Mouse (Mus musculus) midbrain, embryonic 11.5 days (tissue): ENCODE results near the gene Eef1akmt4. TPM values are rescaled to one million over a fixed set of nuclear protein-coding genes. Genes with fewer than 3 reads are reported as not detected.

Source experiments
- ATAC-seq: fragments of 200-750 bp; cut with Nextera tagmentation; 2 replicates; pipeline ENCODE4 v1.8.0; 2017; ENCODE audit warnings: moderate TSS enrichment, moderate library complexity; ENCODE audit not compliant: low FRiP score
- DNase-seq: peaks from one replicate; pipeline ENCODE4 v3.0.0; 2015; ENCODE audit warnings: low spot score; ENCODE audit errors: missing footprints
- H3K27ac ChIP-seq: fragments of 300-500 bp; sonication (generic); 2 replicates; pipeline ENCODE4 v1.5.1; 2014; ENCODE audit warnings: low read depth, low read length
- H3K27me3 ChIP-seq: fragments of 300-500 bp; sonication (generic); 2 replicates; pipeline ENCODE4 v1.6.1; 2014; ENCODE audit warnings: mild to moderate bottlenecking, low read length, moderate library complexity, mixed read lengths; ENCODE audit not compliant: control insufficient read depth, insufficient read depth
- H3K36me3 ChIP-seq: fragments of 300-500 bp; sonication (generic); 2 replicates; pipeline ENCODE4 v1.6.1; 2014; ENCODE audit warnings: mild to moderate bottlenecking, low read length, moderate library complexity, mixed read lengths; ENCODE audit not compliant: control insufficient read depth, insufficient read depth
- H3K4me1 ChIP-seq: fragments of 300-500 bp; sonication (generic); 2 replicates; pipeline ENCODE4 v1.6.1; 2014; ENCODE audit warnings: low read length; ENCODE audit not compliant: control insufficient read depth, insufficient read depth
- H3K4me2 ChIP-seq: fragments of 300-500 bp; sonication (generic); 2 replicates; pipeline ENCODE4 v1.6.1; 2014; ENCODE audit warnings: mild to moderate bottlenecking, moderate library complexity
- H3K4me3 ChIP-seq: fragments of 300-500 bp; sonication (generic); 2 replicates; pipeline ENCODE4 v1.5.1; 2014; ENCODE audit warnings: low read depth, low read length
- H3K9ac ChIP-seq: fragments of 300-500 bp; sonication (generic); 2 replicates; pipeline ENCODE4 v1.6.1; 2014; ENCODE audit warnings: low read length
- H3K9me3 ChIP-seq: fragments of 300-500 bp; sonication (generic); 2 replicates; pipeline ENCODE4 v1.6.1; 2016; ENCODE audit warnings: low read length; ENCODE audit not compliant: control insufficient read depth
- WGBS: fragments of 180-500 bp; shearing (Covaris S2); extraction: QIAGEN DNeasy Blood & Tissue Kit; methylation state at CpG from one replicate; pipeline ENCODE4 v1.1.7; 2014; 5-methylcytosine and 5-hydroxymethylcytosine counted together
- polyA plus RNA-seq: library from polyadenylated mRNA; unstranded; fragments of >200 nt; fragmentation: Nextera tagmentation; extraction: Ambion mirVana; gene quantifications from 2 replicates; pipeline ENCODE4 v1.2.1, GENCODE M21; 2014

Gene Eef1akmt4
- 25.6 and 26.6 TPM in 2 replicates for polyA plus RNA-seq

DNA sequence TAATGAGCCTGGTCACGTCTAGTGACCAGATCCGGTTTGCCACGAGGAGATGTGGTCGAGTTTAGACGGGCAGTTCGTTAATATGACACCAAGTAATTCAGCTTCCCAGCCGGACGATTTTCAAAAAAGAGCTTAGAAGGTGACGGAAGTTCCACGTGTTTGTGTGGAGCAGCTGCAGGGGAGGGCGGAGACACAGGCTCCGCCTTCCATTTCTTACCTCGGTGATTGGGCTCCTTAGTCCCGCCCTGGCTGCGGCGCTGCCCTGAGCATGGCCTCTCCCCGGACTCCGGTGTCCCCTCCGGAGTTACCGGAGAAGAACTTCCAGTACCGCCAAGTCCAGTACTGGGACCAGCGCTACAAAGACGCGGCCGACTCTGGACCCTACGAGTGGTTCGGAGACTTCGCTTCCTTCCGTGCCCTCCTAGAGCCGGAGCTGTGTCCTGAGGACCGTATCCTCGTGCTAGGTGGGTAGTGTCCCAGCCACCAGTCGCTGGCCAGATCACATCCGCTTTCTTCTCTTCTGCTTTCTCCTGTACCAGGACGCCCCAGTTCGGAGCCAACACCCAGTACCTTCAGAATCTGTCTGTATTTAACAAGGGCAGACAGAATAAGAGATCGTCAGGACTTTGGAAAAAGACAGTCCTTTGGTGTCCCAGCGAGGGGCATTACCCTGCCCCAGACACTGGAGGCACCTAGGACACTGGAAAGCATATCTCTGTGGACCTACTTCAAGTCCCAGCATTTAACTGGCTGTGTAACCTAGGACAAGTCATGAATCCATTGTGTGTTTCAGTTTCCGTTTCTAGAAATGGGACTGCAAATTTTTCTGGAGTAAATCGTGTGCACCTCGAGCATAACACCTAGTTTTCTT lies at the start of gene Eef1akmt4, which contains the start of the genes Gm49333 and Alg3:
Eef1akmt4 (plus strand) TSS at position 237 of the 871 bp plus-strand sequence.
Gm49333 (plus strand) TSS at position 254 of the 871 bp plus-strand sequence.
Alg3 (minus strand) TSS at position 379 of the 871 bp plus-strand sequence.
- peak within 1 kb of the TSS; percentile 78 for H3K27ac ChIP-seq
- DNase-seq, result peak; percentile 99
- WGBS, result 2% methylated on average over 41 of the region's 41 CpGs
- ATAC-seq, result peak; percentile 97
- H3K9ac ChIP-seq, result peak within 1 kb of the TSS; percentile 95
- no peaks in the 10 kb centered on the region for H3K9me3 ChIP-seq
- H3K4me1 ChIP-seq, result peaks cover 7% of the 10 kb centered on the region; the same call in 1 of the 2 replicates
- H3K4me2 ChIP-seq, result peak within 1 kb of the TSS; percentile 91
- H3K4me3 ChIP-seq, result peak within 1 kb of the TSS; percentile 81
- peaks cover 2% of the 10 kb centered on the region; the same call in 1 of the 2 replicates for H3K36me3 ChIP-seq
- H3K27me3 ChIP-seq, result no peaks in the 10 kb centered on the region

DNA sequence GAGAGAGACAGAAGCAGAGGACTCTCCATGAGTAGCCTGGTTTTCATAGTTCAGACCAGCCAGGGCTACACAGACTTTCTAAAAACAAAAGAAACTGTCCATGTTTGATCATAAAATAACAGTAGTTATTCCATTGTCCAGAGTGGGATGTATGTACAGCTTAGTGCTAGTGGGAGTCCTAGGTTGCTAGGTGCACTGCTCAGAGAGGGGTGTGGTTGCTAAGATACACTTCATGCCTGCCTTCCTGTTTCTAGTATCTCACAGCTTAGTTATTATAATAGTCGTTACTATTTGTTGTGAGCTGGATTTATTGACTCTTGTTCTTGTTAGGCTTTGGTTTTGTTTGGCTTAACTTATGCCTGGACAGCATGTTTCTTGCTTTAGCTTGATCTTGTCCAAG lies 46.3 kb upstream of the Eef1akmt4 start:
- DNase-seq (no peak), ATAC-seq (no peak)
- H3K9ac ChIP-seq, result no peak overlapping the region
- no peaks in the 10 kb centered on the region for H3K9me3 ChIP-seq
- no peak overlapping the region for H3K27ac ChIP-seq
- 75% methylated on average over 1 of the region's 1 CpGs for WGBS
- no peaks in the 10 kb centered on the region for H3K4me1 ChIP-seq
- peaks cover 12% of the 10 kb centered on the region for H3K36me3 ChIP-seq
- no peak overlapping the region for H3K4me2 ChIP-seq
- H3K27me3 ChIP-seq, result no peaks in the 10 kb centered on the region
- no peak overlapping the region for H3K4me3 ChIP-seq

DNA sequence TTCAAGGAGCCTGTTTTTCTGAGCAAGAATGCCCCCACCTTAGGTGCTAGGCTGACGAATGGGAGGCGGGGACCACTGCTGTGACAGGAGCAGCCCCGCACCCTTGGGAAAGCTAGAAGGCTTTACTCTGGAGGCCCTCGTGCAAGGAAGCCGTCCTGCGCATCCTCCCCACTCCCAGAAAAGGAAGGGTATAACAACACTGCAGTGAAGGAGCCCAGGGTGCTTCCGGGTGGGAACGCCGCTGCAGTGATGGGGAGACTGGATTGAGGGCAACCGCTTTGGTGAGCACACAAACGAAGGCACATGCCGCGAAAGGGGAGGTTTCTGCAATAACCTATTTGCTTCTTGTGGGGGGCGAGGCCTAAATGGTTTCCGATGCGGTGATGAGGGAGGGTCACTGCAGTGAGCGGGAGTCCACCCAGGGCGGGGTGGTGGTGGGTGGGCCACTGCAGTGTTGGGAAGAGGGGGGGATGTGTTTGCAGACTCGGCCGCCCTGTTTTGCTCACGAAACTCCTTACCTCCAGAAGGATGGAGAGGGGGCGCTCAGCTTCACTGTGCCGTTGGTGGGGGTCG lies 21.9 kb upstream of the Eef1akmt4 start, which contains the start of gene Vwa5b2:
Vwa5b2 (plus strand) TSS at position 106 of the 573 bp plus-strand sequence.
- H3K9me3 ChIP-seq, result no peaks in the 10 kb centered on the region
- peak within 1 kb of the TSS; percentile 50 for H3K9ac ChIP-seq
- H3K4me1 ChIP-seq, result peaks cover 13% of the 10 kb centered on the region
- H3K27ac ChIP-seq, result no peak within 1 kb of the TSS
- WGBS, result 1% methylated on average over 24 of the region's 24 CpGs
- peaks cover 43% of the 10 kb centered on the region for H3K27me3 ChIP-seq
- DNase-seq, result no peak
- H3K4me2 ChIP-seq, result peak within 1 kb of the TSS; percentile 87
- peak; percentile 74 for ATAC-seq
- H3K4me3 ChIP-seq, result peak within 1 kb of the TSS; percentile 50
- H3K36me3 ChIP-seq, result no peaks in the 10 kb centered on the region

DNA sequence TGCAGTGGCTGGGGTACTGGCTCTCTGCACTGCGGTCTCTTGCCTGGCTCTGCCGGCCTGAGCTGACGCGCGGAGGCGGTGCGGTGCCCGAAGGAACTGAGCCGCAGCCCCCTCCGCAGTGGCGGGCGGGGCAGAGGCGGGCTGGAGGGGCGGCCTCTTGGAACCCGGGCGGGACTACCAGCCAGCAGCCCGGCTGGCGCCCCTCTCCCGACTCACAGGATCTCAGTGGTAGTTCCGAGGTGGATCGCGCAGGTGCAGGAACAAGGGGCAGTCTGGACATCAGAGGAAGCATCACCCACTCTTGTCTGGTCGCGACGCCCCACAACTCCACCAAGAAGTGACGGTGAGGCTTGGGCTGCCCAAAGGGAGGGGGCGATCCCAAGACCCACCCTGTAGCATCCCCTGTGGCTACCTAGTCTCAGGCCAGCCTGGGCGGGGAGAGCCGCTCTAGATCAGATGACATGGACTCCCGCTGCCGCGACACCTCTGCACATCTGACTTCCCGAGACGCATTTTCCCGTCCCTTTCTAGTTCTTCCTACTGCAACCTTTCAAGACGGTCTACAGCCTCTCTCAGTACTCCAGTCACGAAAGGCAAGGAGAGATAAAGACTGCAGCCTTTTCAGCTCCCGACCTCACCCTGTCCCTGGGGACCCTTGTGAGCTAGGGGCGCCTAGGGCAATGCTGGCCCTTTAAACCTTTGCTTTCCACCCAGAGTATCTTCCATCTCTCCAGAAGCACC lies 21.3 kb upstream of the Eef1akmt4 start:
- peak; percentile 95 for DNase-seq
- Histone ChIP-seq H3K27me3 (peaks cover 43% of the 10 kb centered on the region), H3K27ac (no peak overlapping the region), H3K9ac (peak overlapping the region; percentile 50), H3K4me3 (peak overlapping the region; percentile 50), H3K4me1 (peaks cover 13% of the 10 kb centered on the region), H3K9me3 (no peaks in the 10 kb centered on the region), H3K4me2 (peak overlapping the region; percentile 87), H3K36me3 (no peaks in the 10 kb centered on the region)
- peak; percentile 83 for ATAC-seq
- WGBS, result 1% methylated on average over 39 of the region's 39 CpGs

DNA sequence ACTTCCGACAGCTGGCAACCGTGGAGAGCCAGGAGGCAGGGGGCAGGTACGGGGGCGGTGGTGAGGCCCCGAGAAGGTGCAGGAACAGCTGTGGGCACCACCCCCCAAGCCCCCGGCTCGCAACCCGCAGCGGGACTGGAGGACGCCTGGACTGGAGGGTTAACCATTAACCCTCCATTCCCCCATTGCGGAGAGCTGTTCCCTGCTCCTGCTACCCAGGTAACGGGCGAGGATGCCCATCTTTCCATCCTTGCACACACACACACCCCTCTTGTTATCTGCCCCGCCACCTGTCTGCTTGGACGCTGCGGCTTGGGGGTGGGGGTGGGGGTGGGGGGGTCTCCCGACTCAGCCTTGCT lies 20.7 kb upstream of the Eef1akmt4 start:
- peak overlapping the region; percentile 87 for H3K4me2 ChIP-seq
- peaks cover 43% of the 10 kb centered on the region for H3K27me3 ChIP-seq
- no peak overlapping the region for H3K27ac ChIP-seq
- H3K4me1 ChIP-seq, result peaks cover 13% of the 10 kb centered on the region
- H3K9me3 ChIP-seq, result no peaks in the 10 kb centered on the region
- ATAC-seq, result no peak
- DNase-seq, result peak; percentile 86
- no peak overlapping the region for H3K9ac ChIP-seq
- whole genome bisulfite sequencing, result 2% methylated on average over 16 of the region's 17 CpGs
- H3K36me3 ChIP-seq, result no peaks in the 10 kb centered on the region
- peak overlapping the region; percentile 50 for H3K4me3 ChIP-seq

DNA sequence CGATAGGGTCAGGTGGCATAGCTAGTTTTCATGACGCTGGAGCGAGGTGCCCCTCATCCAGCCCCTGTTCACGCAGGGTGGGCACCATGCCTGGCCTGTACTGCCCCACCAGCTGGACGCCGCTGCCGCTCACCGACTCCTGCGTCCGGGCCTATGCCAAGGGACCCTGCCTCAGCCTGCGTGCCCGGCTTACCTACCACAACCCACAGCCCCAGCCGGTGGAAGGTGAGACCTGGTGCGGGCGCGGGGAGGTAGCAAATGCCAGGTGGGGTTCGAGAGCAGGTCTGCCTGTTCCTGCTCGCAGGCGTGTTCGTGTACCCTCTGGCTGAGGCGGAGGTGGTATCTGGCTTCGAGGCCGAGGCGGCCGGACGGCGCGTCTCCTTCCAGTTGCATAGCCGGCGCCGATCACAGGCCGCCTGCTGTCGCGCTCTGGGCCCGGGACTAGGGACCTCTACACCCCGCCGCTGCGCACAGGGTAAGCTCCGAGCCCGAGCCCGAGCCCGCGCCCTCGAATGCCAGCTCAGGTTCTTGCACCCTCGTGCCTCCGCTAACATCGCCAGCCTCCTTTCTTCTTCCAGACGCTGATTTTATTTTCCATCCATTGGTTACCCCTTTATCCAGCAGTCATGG lies 20.2 kb upstream of the Eef1akmt4 start:
- Histone ChIP-seq H3K36me3 (no peaks in the 10 kb centered on the region), H3K27ac (no peak overlapping the region), H3K4me3 (peak overlapping the region; percentile 50), H3K9ac (no peak overlapping the region), H3K27me3 (peaks cover 43% of the 10 kb centered on the region), H3K4me1 (peaks cover 13% of the 10 kb centered on the region), H3K9me3 (no peaks in the 10 kb centered on the region), H3K4me2 (peak overlapping the region; percentile 87; the same call in 1 of the 2 replicates)
- ATAC-seq, result no peak
- peak; percentile 85 for DNase-seq
- WGBS, result 4% methylated on average over 48 of the region's 48 CpGs

DNA sequence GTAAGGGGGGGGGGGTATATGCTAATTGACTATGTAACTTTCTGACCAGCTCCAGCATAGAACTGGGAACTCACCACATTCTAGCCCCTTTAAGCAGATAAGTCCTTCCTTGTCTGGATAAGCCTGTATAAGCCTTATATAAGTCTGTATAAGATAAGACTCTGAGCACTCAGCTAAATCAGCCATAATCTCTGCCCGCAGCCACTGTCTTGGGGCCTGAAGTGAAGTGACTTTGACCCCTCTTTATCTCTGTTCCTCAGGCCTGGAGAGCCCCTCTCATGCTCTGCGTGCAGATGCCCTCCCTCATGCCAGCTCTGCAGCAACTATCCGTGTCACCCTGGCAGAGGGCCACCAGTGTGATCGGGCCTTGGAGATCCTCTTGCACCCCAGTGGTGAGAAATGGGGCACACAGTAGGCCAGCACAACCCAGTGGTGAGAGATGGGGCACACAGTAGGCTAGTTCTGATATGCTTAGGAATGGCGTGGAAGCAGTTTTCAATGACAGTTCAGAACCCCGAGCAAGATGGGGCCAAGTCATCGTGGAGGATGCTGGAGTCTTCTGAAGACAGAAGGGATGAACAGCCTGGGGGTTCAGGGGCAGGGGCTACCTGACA lies 16.2 kb upstream of the Eef1akmt4 start:
- no peak for ATAC-seq
- Histone ChIP-seq H3K27me3 (peaks cover 28% of the 10 kb centered on the region), H3K4me1 (peaks cover 9% of the 10 kb centered on the region), H3K27ac (no peak overlapping the region), H3K36me3 (no peaks in the 10 kb centered on the region), H3K9me3 (no peaks in the 10 kb centered on the region), H3K9ac (no peak overlapping the region), H3K4me2 (no peak overlapping the region), H3K4me3 (no peak overlapping the region)
- 88% methylated on average over 7 of the region's 7 CpGs for WGBS
- DNase-seq, result no peak

DNA sequence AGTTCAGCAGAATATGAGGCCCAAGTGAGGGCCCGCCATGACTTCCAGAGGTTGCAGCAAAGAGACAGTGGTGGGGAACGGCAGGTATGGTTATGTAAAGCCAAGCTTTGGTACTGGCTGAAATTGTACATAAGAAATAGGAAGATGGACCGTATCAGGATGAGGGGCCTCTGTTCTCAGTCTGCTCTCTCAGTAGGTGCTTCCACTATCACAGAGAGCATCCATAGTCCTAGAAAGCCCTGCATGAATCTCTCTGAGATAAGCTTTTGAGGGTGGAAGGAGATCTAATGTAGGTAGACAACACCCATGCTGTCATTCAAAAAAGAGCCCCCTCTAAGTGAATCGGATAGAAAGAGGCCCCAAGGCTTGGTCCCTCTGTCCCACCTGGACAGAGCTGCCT lies 15.7 kb upstream of the Eef1akmt4 start:
- 87% methylated on average over 4 of the region's 4 CpGs for WGBS
- no peak for DNase-seq
- Histone ChIP-seq H3K27me3 (peaks cover 22% of the 10 kb centered on the region), H3K4me3 (no peak overlapping the region), H3K9ac (no peak overlapping the region), H3K4me2 (no peak overlapping the region), H3K36me3 (no peaks in the 10 kb centered on the region), H3K27ac (no peak overlapping the region), H3K4me1 (peaks cover 4% of the 10 kb centered on the region; the same call in 1 of the 2 replicates), H3K9me3 (no peaks in the 10 kb centered on the region)
- no peak for ATAC-seq
